Mouse (Mus musculus) testis, adult 10 weeks (tissue): ENCODE data around the gene Nbr1. TPM values are rescaled to one million over a fixed set of nuclear protein-coding genes. Genes with fewer than 3 reads are reported as not detected.

Experiments used
- polyA plus RNA-seq: library from polyadenylated mRNA; stranded (reverse); fragments of 350-450 nt; fragmentation: Illumina TruSeq; extraction: RNeasy Lipid Tissue Mini Kit (QIAGEN cat#74804); gene quantifications from one replicate; pipeline ENCODE4 v1.2.3, GENCODE M21; 2014; ENCODE audit warnings: low read depth, low replicate concordance

Gene Nbr1
- polyA plus RNA-seq = 301 TPM

GRCm38 (mm10) chr11:101551751-101552475 lies at the start of gene Nbr1, which contains the start of gene Brca1:
Gene Nbr1 (plus strand): TSS chr11:101552149.
Gene Brca1 (minus strand): TSS chr11:101551955.

GRCm38 (mm10) chr11:101582054-101583035 lies 30.4 kb downstream of the Nbr1 start, which contains the start of gene Tmem106a:
Gene Tmem106a (plus strand): TSS chr11:101582242.

GRCm38 (mm10) chr11:101599156-101599555 lies 47.2 kb downstream of the Nbr1 start, which contains the start of gene Gm11634:
Gene Gm11634 (minus strand): TSS chr11:101599256.

GRCm38 (mm10) chr11:101626995-101627856 lies 75.3 kb downstream of the Nbr1 start, which contains the start of gene Rdm1:
Gene Rdm1 (plus strand): TSS chr11:101627195.

Other genes starting within 250 kb of the Nbr1 start
- 78.8 TPM for gene Becn1, start 249.9 kb upstream of the Nbr1 start, polyA plus RNA-seq
- gene Psme3, start 235.9 kb upstream of the Nbr1 start, polyA plus RNA-seq = 427 TPM
- gene Aoc2, start 227.1 kb upstream of the Nbr1 start, polyA plus RNA-seq = 0.48 TPM
- gene Aoc3, start 221.5 kb upstream of the Nbr1 start, polyA plus RNA-seq = 2.1 TPM
- not detected for gene G6pc, start 184.6 kb upstream of the Nbr1 start, polyA plus RNA-seq
- 4.6 TPM for gene Aarsd1, start 134.5 kb upstream of the Nbr1 start, polyA plus RNA-seq
- gene Gm27029, start 127.4 kb upstream of the Nbr1 start, polyA plus RNA-seq = 0.41 TPM
- gene Rundc1, start 127.1 kb upstream of the Nbr1 start, polyA plus RNA-seq = 1.9 TPM
- gene Ptges3l, start 126.8 kb upstream of the Nbr1 start, polyA plus RNA-seq = 14.0 TPM
- gene Rpl27, start 109.9 kb upstream of the Nbr1 start, polyA plus RNA-seq = 23.8 TPM
- 0.25 TPM for gene Ifi35, start 103.7 kb upstream of the Nbr1 start, polyA plus RNA-seq
- gene Rnd2, start 87.2 kb upstream of the Nbr1 start, polyA plus RNA-seq = 12.6 TPM
- 2.6 TPM for gene Vat1, start 85.9 kb upstream of the Nbr1 start, polyA plus RNA-seq
- gene Brca1, start 194 bp upstream of the Nbr1 start, polyA plus RNA-seq = 26.7 TPM
- 3.9 TPM for gene Tmem106a, start 30.1 kb downstream of the Nbr1 start, polyA plus RNA-seq
- gene Gm11634, start 47.1 kb downstream of the Nbr1 start, polyA plus RNA-seq = 90.8 TPM
- gene Rdm1, start 75.0 kb downstream of the Nbr1 start, polyA plus RNA-seq = not detected
- 4.0 TPM for gene Arl4d, start 113.4 kb downstream of the Nbr1 start, polyA plus RNA-seq
- gene Dhx8, start 180.8 kb downstream of the Nbr1 start, polyA plus RNA-seq = 40.7 TPM
- not detected for gene Etv4, start 233.2 kb downstream of the Nbr1 start, polyA plus RNA-seq